In the genomic region with DNA sequence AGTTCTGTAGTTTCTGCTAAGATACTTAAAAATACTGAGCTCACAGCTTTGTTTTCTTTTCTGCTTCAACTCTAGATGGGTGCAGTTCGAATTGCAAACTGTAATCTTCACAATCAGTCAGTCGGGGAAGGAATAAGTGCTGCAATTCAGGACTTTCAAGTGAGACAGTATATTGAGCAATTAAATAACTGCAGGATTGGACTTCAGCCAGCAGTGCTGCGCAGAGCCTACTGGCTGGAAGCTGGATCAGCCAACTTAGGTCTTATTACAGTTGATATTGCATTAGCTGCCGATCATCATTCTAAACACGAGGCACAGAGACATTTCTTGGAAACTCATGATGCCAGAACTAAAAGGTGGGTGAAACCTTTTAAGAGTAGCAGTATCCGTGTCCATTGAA, we compare ENCODE assay signal across 9 mouse cellular contexts.
DNase-seq lines count a peak whose midpoint lies in the region; ATAC-seq and TF ChIP-seq lines count a peak whose summit lies in the region.
"Had no signal": no experiment of that assay in that cellular context is flagged by ENCODE, and none has a peak within 500 bp of the region (broad histone marks: within the 10 kb centered on the region; RNA-seq: fewer than 3 reads in every experiment).

No protein-coding gene starts in this region.

- H3K9ac ChIP-seq in forebrain, embryonic 15.5 days (replicated peaks) = no peak overlapping the region
- no peak overlapping the region for H3K9ac ChIP-seq in forebrain, embryonic 11.5 days (ENCODE audit: low read length)
- no peak overlapping the region for H3K9ac ChIP-seq in liver, postnatal 0 days (replicated peaks)
- no peak overlapping the region for H3K9ac ChIP-seq in liver, embryonic 12.5 days
- H3K9ac ChIP-seq in embryonic facial prominence, embryonic 12.5 days = no peak overlapping the region
- H3K9ac ChIP-seq in stomach, postnatal 0 days (ENCODE audit: low read length) = no peak overlapping the region

- H3K9me3 ChIP-seq in forebrain, embryonic 15.5 days = no peaks in the 10 kb centered on the region
- no peaks in the 10 kb centered on the region for H3K9me3 ChIP-seq in forebrain, embryonic 11.5 days (ENCODE audit: control insufficient read depth, low read length)
- no peaks in the 10 kb centered on the region for H3K9me3 ChIP-seq in liver, postnatal 0 days (ENCODE audit: low read length)
- no peaks in the 10 kb centered on the region for H3K9me3 ChIP-seq in liver, embryonic 12.5 days (replicated peaks)
- H3K9me3 ChIP-seq in embryonic facial prominence, embryonic 12.5 days = no peaks in the 10 kb centered on the region
- no peaks in the 10 kb centered on the region for H3K9me3 ChIP-seq in stomach, postnatal 0 days (ENCODE audit: control insufficient read depth, low read length)

- TF ChIP-seq CTCF in liver, postnatal 0 days (IDR thresholded peaks at IDR 0.05; ENCODE audit: low read depth) = no peak
- TF ChIP-seq CTCF in stomach, postnatal 0 days (IDR thresholded peaks at IDR 0.05; ENCODE audit: low read depth) = no peak

- no peaks in the 10 kb centered on the region for H3K4me1 ChIP-seq in forebrain, embryonic 15.5 days
- H3K4me1 ChIP-seq in forebrain, embryonic 11.5 days (replicated peaks; ENCODE audit: control insufficient read depth, insufficient read depth, low read length) = no peaks in the 10 kb centered on the region
- H3K4me1 ChIP-seq in liver, postnatal 0 days (ENCODE audit: insufficient read depth) = no peaks in the 10 kb centered on the region
- H3K4me1 ChIP-seq in liver, embryonic 12.5 days = no peaks in the 10 kb centered on the region
- H3K4me1 ChIP-seq in embryonic facial prominence, embryonic 12.5 days = peaks cover 4% of the 10 kb centered on the region
- H3K4me1 ChIP-seq in stomach, postnatal 0 days (replicated peaks; ENCODE audit: control insufficient read depth, insufficient read depth) = no peaks in the 10 kb centered on the region

- no peak overlapping the region for H3K27ac ChIP-seq in forebrain, embryonic 15.5 days (replicated peaks)
- H3K27ac ChIP-seq in forebrain, embryonic 11.5 days (ENCODE audit: low read depth, low read length) = no peak overlapping the region
- no peak overlapping the region for H3K27ac ChIP-seq in liver, postnatal 0 days (ENCODE audit: low read depth)
- no peak overlapping the region for H3K27ac ChIP-seq in liver, embryonic 12.5 days
- H3K27ac ChIP-seq in embryonic facial prominence, embryonic 12.5 days = no peak overlapping the region
- no peak overlapping the region for H3K27ac ChIP-seq in stomach, postnatal 0 days (replicated peaks)

- 43% methylated on average over 6 of the region's 6 CpGs for WGBS in forebrain, embryonic 15.5 days
- WGBS in forebrain, embryonic 11.5 days = 82% methylated on average over 6 of the region's 6 CpGs
- 67% methylated on average over 6 of the region's 6 CpGs for WGBS in liver, postnatal 0 days (ENCODE audit: insufficient replicate concordance)
- WGBS in liver, embryonic 12.5 days (ENCODE audit: insufficient replicate concordance) = 80% methylated on average over 6 of the region's 6 CpGs
- WGBS in embryonic facial prominence, embryonic 12.5 days = 56% methylated on average over 6 of the region's 6 CpGs
- 38% methylated on average over 6 of the region's 6 CpGs for WGBS in stomach, postnatal 0 days

- no peak overlapping the region for H3K4me2 ChIP-seq in forebrain, embryonic 15.5 days (replicated peaks)
- no peak overlapping the region for H3K4me2 ChIP-seq in forebrain, embryonic 11.5 days (ENCODE audit: low read depth, low read length, severe bottlenecking)
- H3K4me2 ChIP-seq in liver, postnatal 0 days (ENCODE audit: low read depth, low read length) = no peak overlapping the region
- H3K4me2 ChIP-seq in liver, embryonic 12.5 days = no peak overlapping the region
- no peak overlapping the region for H3K4me2 ChIP-seq in embryonic facial prominence, embryonic 12.5 days (replicated peaks)
- H3K4me2 ChIP-seq in stomach, postnatal 0 days (replicated peaks; ENCODE audit: low read depth) = no peak overlapping the region

- no peak for DNase-seq in forebrain, embryonic 11.5 days (ENCODE audit: low spot score)
- DNase-seq in liver, postnatal 0 days = peak; percentile 22
- DNase-seq in lung, postnatal 25 days (ENCODE audit: low spot score) = peak; percentile 23
- no peak for DNase-seq in ovary, postnatal 10 days (ENCODE audit: low spot score)
- no peak for DNase-seq in stomach, postnatal 0 days (ENCODE audit: low spot score)
- DNase-seq: gastrocnemius, postnatal 36 days had no signal

- ATAC-seq in forebrain, embryonic 15.5 days (replicated peaks) = peak; percentile 61; the same call in 1 of the 2 replicates
- ATAC-seq in forebrain, embryonic 11.5 days (replicated peaks; ENCODE audit: low FRiP score) = no peak
- ATAC-seq in liver, postnatal 0 days = no peak
- no peak for ATAC-seq in liver, embryonic 12.5 days
- peak; percentile 85 for ATAC-seq in embryonic facial prominence, embryonic 12.5 days (ENCODE audit: insufficient number of reproducible peaks, insufficient read depth, low FRiP score, low TSS enrichment)
- no peak for ATAC-seq in stomach, postnatal 0 days (ENCODE audit: low FRiP score, low TSS enrichment)

- H3K27me3 ChIP-seq in forebrain, embryonic 15.5 days = no peaks in the 10 kb centered on the region
- H3K27me3 ChIP-seq in forebrain, embryonic 11.5 days (ENCODE audit: control insufficient read depth, insufficient read depth, low read length) = no peaks in the 10 kb centered on the region
- H3K27me3 ChIP-seq in liver, postnatal 0 days (ENCODE audit: insufficient read depth, low read length) = no peaks in the 10 kb centered on the region
- H3K27me3 ChIP-seq in liver, embryonic 12.5 days (replicated peaks) = no peaks in the 10 kb centered on the region
- H3K27me3 ChIP-seq in embryonic facial prominence, embryonic 12.5 days = no peaks in the 10 kb centered on the region
- no peaks in the 10 kb centered on the region for H3K27me3 ChIP-seq in stomach, postnatal 0 days (ENCODE audit: control insufficient read depth, insufficient read depth, low read length)

- no peak overlapping the region for H3K4me3 ChIP-seq in forebrain, embryonic 15.5 days
- no peak overlapping the region for H3K4me3 ChIP-seq in forebrain, embryonic 11.5 days (ENCODE audit: low read depth, low read length)
- H3K4me3 ChIP-seq in liver, postnatal 0 days (ENCODE audit: low read depth, low read length) = no peak overlapping the region
- H3K4me3 ChIP-seq in liver, embryonic 12.5 days = no peak overlapping the region
- no peak overlapping the region for H3K4me3 ChIP-seq in embryonic facial prominence, embryonic 12.5 days
- H3K4me3 ChIP-seq in stomach, postnatal 0 days (ENCODE audit: low read depth, low read length) = no peak overlapping the region

- TF ChIP-seq EP300 in liver, postnatal 0 days (IDR thresholded peaks at IDR 0.05; ENCODE audit: low read depth) = no peak
- TF ChIP-seq EP300 in stomach, postnatal 0 days (optimal IDR thresholded peaks at IDR 0.05) = no peak

- H3K36me3 ChIP-seq in forebrain, embryonic 15.5 days = peaks cover 8% of the 10 kb centered on the region; the same call in 1 of the 2 replicates
- no peaks in the 10 kb centered on the region for H3K36me3 ChIP-seq in forebrain, embryonic 11.5 days (ENCODE audit: control insufficient read depth, insufficient read depth, low read length)
- H3K36me3 ChIP-seq in liver, postnatal 0 days (replicated peaks; ENCODE audit: insufficient read depth, low read length) = peaks cover 20% of the 10 kb centered on the region
- H3K36me3 ChIP-seq in liver, embryonic 12.5 days = peaks cover 26% of the 10 kb centered on the region
- peaks cover 1% of the 10 kb centered on the region; the same call in 1 of the 2 replicates for H3K36me3 ChIP-seq in embryonic facial prominence, embryonic 12.5 days
- H3K36me3 ChIP-seq in stomach, postnatal 0 days (ENCODE audit: control insufficient read depth, insufficient read depth, low read length) = peaks cover 2% of the 10 kb centered on the region; the same call in 1 of the 2 replicates

Comparison
In these comparisons a context has a peak if more than half of its experiments do, and no peak if none do; other contexts are left out.
1. ATAC-seq: peak in forebrain, embryonic 15.5 days (single experiment) and embryonic facial prominence, embryonic 12.5 days (single experiment); none in forebrain, embryonic 11.5 days (single experiment), liver, postnatal 0 days (single experiment), liver, embryonic 12.5 days (single experiment) and stomach, postnatal 0 days (single experiment).
2. DNase-seq: peak in liver, postnatal 0 days (single experiment) and lung, postnatal 25 days (single experiment); none in forebrain, embryonic 11.5 days (single experiment), ovary, postnatal 10 days (single experiment) and stomach, postnatal 0 days (single experiment).